Mouse (Mus musculus): ENCODE results near the gene Ppp1r9b. TPM values are rescaled to one million over a fixed set of nuclear protein-coding genes. Genes with fewer than 3 reads are reported as not detected.

Gene Ppp1r9b
- 14.4 and 14.8 TPM in 2 replicates for polyA plus RNA-seq (2014; fragmentation: Nextera tagmentation; extraction: Ambion mirVana)

GRCm38 (mm10) chr11:94990749-94991577 is at the start of gene Ppp1r9b:
Gene Ppp1r9b, plus strand, starts transcription at chr11:94991035.
- Histone ChIP-seq H3K9ac (ENCODE audit: low read length) (peak within 1 kb of the TSS; percentile 93), H3K4me1 (ENCODE audit: control insufficient read depth, insufficient read depth, low read length) (peaks cover 55% of the 10 kb centered on the region), H3K27ac (replicated peaks; ENCODE audit: low read depth, low read length) (peak within 1 kb of the TSS; percentile 89), H3K36me3 (ENCODE audit: control insufficient read depth, insufficient read depth, low read length) (peaks cover 4% of the 10 kb centered on the region; the same call in 1 of the 2 replicates), H3K27me3 (ENCODE audit: control insufficient read depth, insufficient read depth, low read length) (no peaks in the 10 kb centered on the region), H3K4me3 (ENCODE audit: low read depth, low read length) (peak within 1 kb of the TSS; percentile 95), H3K4me2 (ENCODE audit: low read depth, severe bottlenecking) (peak within 1 kb of the TSS; percentile 96), H3K9me3 (ENCODE audit: control insufficient read depth, low read length) (no peaks in the 10 kb centered on the region)
- peak; percentile 97 for DNase-seq (ENCODE audit: low spot score)
- under 1% methylated on average over 64 of the region's 69 CpGs for WGBS
- ATAC-seq (ENCODE audit: insufficient number of reproducible peaks, low FRiP score, low TSS enrichment, low read depth) = peak; percentile 80

- ATAC-seq (ENCODE audit: insufficient number of reproducible peaks, low FRiP score, low TSS enrichment, low read depth) (no peak), DNase-seq (ENCODE audit: low spot score) (no peak)
- Histone ChIP-seq H3K36me3 (ENCODE audit: control insufficient read depth, insufficient read depth, low read length) (peaks cover 8% of the 10 kb centered on the region), H3K4me2 (ENCODE audit: low read depth, severe bottlenecking) (no peak overlapping the region), H3K9ac (ENCODE audit: low read length) (no peak overlapping the region), H3K27ac (replicated peaks; ENCODE audit: low read depth, low read length) (no peak overlapping the region), H3K27me3 (ENCODE audit: control insufficient read depth, insufficient read depth, low read length) (no peaks in the 10 kb centered on the region), H3K9me3 (ENCODE audit: control insufficient read depth, low read length) (no peaks in the 10 kb centered on the region), H3K4me3 (ENCODE audit: low read depth, low read length) (no peak overlapping the region), H3K4me1 (ENCODE audit: control insufficient read depth, insufficient read depth, low read length) (peaks cover 7% of the 10 kb centered on the region; the same call in 1 of the 2 replicates)
- WGBS = 43% methylated on average over 9 of the region's 9 CpGs
Observed at GRCm38 (mm10) chr11:94941121-94941520, 49.7 kb upstream of the Ppp1r9b start.

GRCm38 (mm10) chr11:94941776-94942175 is 49.1 kb upstream of the Ppp1r9b start:
- 76% methylated on average over 8 of the region's 8 CpGs for WGBS
- no peaks in the 10 kb centered on the region for H3K27me3 ChIP-seq (ENCODE audit: control insufficient read depth, insufficient read depth, low read length)
- no peak overlapping the region for H3K9ac ChIP-seq (ENCODE audit: low read length)
- H3K36me3 ChIP-seq (ENCODE audit: control insufficient read depth, insufficient read depth, low read length) = peaks cover 12% of the 10 kb centered on the region
- no peaks in the 10 kb centered on the region for H3K9me3 ChIP-seq (ENCODE audit: control insufficient read depth, low read length)
- H3K4me3 ChIP-seq (ENCODE audit: low read depth, low read length) = no peak overlapping the region
- ATAC-seq (ENCODE audit: insufficient number of reproducible peaks, low FRiP score, low TSS enrichment, low read depth) = no peak
- no peak for DNase-seq (ENCODE audit: low spot score)
- H3K4me1 ChIP-seq (ENCODE audit: control insufficient read depth, insufficient read depth, low read length) = peaks cover 7% of the 10 kb centered on the region; the same call in 1 of the 2 replicates
- H3K4me2 ChIP-seq (ENCODE audit: low read depth, severe bottlenecking) = no peak overlapping the region
- H3K27ac ChIP-seq (replicated peaks; ENCODE audit: low read depth, low read length) = no peak overlapping the region

GRCm38 (mm10) chr11:94942282-94943023 is 48.4 kb upstream of the Ppp1r9b start:
- H3K4me1 ChIP-seq (ENCODE audit: control insufficient read depth, insufficient read depth, low read length) = peaks cover 7% of the 10 kb centered on the region; the same call in 1 of the 2 replicates
- DNase-seq (ENCODE audit: low spot score) (peak; percentile 57), ATAC-seq (ENCODE audit: insufficient number of reproducible peaks, low FRiP score, low TSS enrichment, low read depth) (no peak)
- H3K9ac ChIP-seq (ENCODE audit: low read length) = no peak overlapping the region
- H3K4me2 ChIP-seq (ENCODE audit: low read depth, severe bottlenecking) = no peak overlapping the region
- WGBS = 57% methylated on average over 12 of the region's 13 CpGs
- no peaks in the 10 kb centered on the region for H3K27me3 ChIP-seq (ENCODE audit: control insufficient read depth, insufficient read depth, low read length)
- no peaks in the 10 kb centered on the region for H3K9me3 ChIP-seq (ENCODE audit: control insufficient read depth, low read length)
- H3K4me3 ChIP-seq (ENCODE audit: low read depth, low read length) = no peak overlapping the region
- no peak overlapping the region for H3K27ac ChIP-seq (replicated peaks; ENCODE audit: low read depth, low read length)
- peaks cover 15% of the 10 kb centered on the region for H3K36me3 ChIP-seq (ENCODE audit: control insufficient read depth, insufficient read depth, low read length)

GRCm38 (mm10) chr11:94943054-94943453 is 47.8 kb upstream of the Ppp1r9b start:
- DNase-seq (ENCODE audit: low spot score) (no peak), ATAC-seq (ENCODE audit: insufficient number of reproducible peaks, low FRiP score, low TSS enrichment, low read depth) (no peak)
- H3K4me2 ChIP-seq (ENCODE audit: low read depth, severe bottlenecking) = no peak overlapping the region
- H3K4me1 ChIP-seq (ENCODE audit: control insufficient read depth, insufficient read depth, low read length) = peaks cover 1% of the 10 kb centered on the region; the same call in 1 of the 2 replicates
- no peaks in the 10 kb centered on the region for H3K9me3 ChIP-seq (ENCODE audit: control insufficient read depth, low read length)
- no peaks in the 10 kb centered on the region for H3K27me3 ChIP-seq (ENCODE audit: control insufficient read depth, insufficient read depth, low read length)
- H3K36me3 ChIP-seq (ENCODE audit: control insufficient read depth, insufficient read depth, low read length) = peaks cover 19% of the 10 kb centered on the region
- H3K4me3 ChIP-seq (ENCODE audit: low read depth, low read length) = no peak overlapping the region
- no peak overlapping the region for H3K27ac ChIP-seq (replicated peaks; ENCODE audit: low read depth, low read length)
- WGBS = 89% methylated on average over 15 of the region's 15 CpGs
- no peak overlapping the region for H3K9ac ChIP-seq (ENCODE audit: low read length)

- WGBS = 26% methylated on average over 8 of the region's 8 CpGs
- peaks cover 19% of the 10 kb centered on the region for H3K36me3 ChIP-seq (ENCODE audit: control insufficient read depth, insufficient read depth, low read length)
- H3K27me3 ChIP-seq (ENCODE audit: control insufficient read depth, insufficient read depth, low read length) = no peaks in the 10 kb centered on the region
- no peak overlapping the region for H3K9ac ChIP-seq (ENCODE audit: low read length)
- H3K9me3 ChIP-seq (ENCODE audit: control insufficient read depth, low read length) = no peaks in the 10 kb centered on the region
- ATAC-seq (ENCODE audit: insufficient number of reproducible peaks, low FRiP score, low TSS enrichment, low read depth) = no peak
- H3K27ac ChIP-seq (replicated peaks; ENCODE audit: low read depth, low read length) = no peak overlapping the region
- no peak overlapping the region for H3K4me2 ChIP-seq (ENCODE audit: low read depth, severe bottlenecking)
- no peak overlapping the region for H3K4me3 ChIP-seq (ENCODE audit: low read depth, low read length)
- no peak for DNase-seq (ENCODE audit: low spot score)
- no peaks in the 10 kb centered on the region for H3K4me1 ChIP-seq (ENCODE audit: control insufficient read depth, insufficient read depth, low read length)
Observed at GRCm38 (mm10) chr11:94944295-94944694, 46.5 kb upstream of the Ppp1r9b start.

GRCm38 (mm10) chr11:94945236-94945635 is 45.6 kb upstream of the Ppp1r9b start:
- ATAC-seq (ENCODE audit: insufficient number of reproducible peaks, low FRiP score, low TSS enrichment, low read depth) = no peak

GRCm38 (mm10) chr11:94952169-94952568 is 38.7 kb upstream of the Ppp1r9b start:
- H3K4me2 ChIP-seq (ENCODE audit: low read depth, severe bottlenecking) = no peak overlapping the region
- H3K27ac ChIP-seq (replicated peaks; ENCODE audit: low read depth, low read length) = no peak overlapping the region
- WGBS = 21% methylated on average over 6 of the region's 6 CpGs
- ATAC-seq (ENCODE audit: insufficient number of reproducible peaks, low FRiP score, low TSS enrichment, low read depth) (no peak), DNase-seq (ENCODE audit: low spot score) (no peak)
- H3K27me3 ChIP-seq (ENCODE audit: control insufficient read depth, insufficient read depth, low read length) = no peaks in the 10 kb centered on the region
- H3K4me3 ChIP-seq (ENCODE audit: low read depth, low read length) = no peak overlapping the region
- no peaks in the 10 kb centered on the region for H3K9me3 ChIP-seq (ENCODE audit: control insufficient read depth, low read length)
- no peak overlapping the region for H3K9ac ChIP-seq (ENCODE audit: low read length)
- no peaks in the 10 kb centered on the region for H3K4me1 ChIP-seq (ENCODE audit: control insufficient read depth, insufficient read depth, low read length)
- H3K36me3 ChIP-seq (ENCODE audit: control insufficient read depth, insufficient read depth, low read length) = peaks cover 13% of the 10 kb centered on the region

More at GRCm38 (mm10) chr11:94945236-94945635, 45.6 kb upstream of the Ppp1r9b start:
- DNase-seq (ENCODE audit: low spot score) = no peak
- Histone ChIP-seq H3K9ac (ENCODE audit: low read length) (no peak overlapping the region), H3K36me3 (ENCODE audit: control insufficient read depth, insufficient read depth, low read length) (peaks cover 20% of the 10 kb centered on the region), H3K27ac (replicated peaks; ENCODE audit: low read depth, low read length) (no peak overlapping the region), H3K4me2 (ENCODE audit: low read depth, severe bottlenecking) (no peak overlapping the region), H3K4me3 (ENCODE audit: low read depth, low read length) (no peak overlapping the region), H3K27me3 (ENCODE audit: control insufficient read depth, insufficient read depth, low read length) (no peaks in the 10 kb centered on the region), H3K9me3 (ENCODE audit: control insufficient read depth, low read length) (no peaks in the 10 kb centered on the region), H3K4me1 (ENCODE audit: control insufficient read depth, insufficient read depth, low read length) (no peaks in the 10 kb centered on the region)
- WGBS = 87% methylated on average over 12 of the region's 12 CpGs
